Mouse (Mus musculus): ENCODE measurements around the gene Gse1.

The Gse1 gene

DNA sequence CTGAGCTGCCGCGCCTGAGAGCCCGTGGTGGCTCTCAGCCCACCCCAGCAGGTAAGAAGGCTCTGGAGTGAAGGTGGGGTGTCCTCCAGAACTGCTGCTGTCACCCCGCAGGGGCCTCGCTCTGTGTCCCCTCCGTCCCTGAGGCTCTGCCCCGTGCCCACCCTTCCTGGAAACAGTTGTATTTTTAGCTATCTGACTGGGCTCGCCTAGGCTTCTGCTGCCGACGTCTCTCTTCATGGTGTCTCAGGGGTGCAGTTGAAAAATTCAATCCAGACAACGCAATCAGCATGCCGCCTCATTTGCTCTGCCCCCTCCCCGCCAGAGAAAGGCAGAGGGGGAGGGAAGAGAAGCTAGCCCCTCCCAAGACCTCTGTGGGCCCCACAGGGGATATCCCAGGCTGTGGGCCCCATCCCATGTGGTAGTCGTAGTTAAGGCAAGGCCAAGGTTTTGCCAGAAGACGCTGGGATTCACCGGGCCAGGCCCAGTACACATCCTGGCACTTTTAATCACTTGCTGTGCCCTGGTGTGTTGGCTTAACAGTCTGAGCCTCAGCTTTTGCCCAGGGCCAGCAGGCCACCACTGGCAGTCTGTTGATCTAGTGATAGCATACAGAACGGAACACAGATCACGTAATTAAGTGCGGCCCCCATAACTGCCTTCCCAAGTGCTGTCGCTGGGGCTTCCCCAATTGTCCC is 328.1 kb downstream of the Gse1 start:
- DNase-seq (ENCODE audit: low read depth): no peak

DNA sequence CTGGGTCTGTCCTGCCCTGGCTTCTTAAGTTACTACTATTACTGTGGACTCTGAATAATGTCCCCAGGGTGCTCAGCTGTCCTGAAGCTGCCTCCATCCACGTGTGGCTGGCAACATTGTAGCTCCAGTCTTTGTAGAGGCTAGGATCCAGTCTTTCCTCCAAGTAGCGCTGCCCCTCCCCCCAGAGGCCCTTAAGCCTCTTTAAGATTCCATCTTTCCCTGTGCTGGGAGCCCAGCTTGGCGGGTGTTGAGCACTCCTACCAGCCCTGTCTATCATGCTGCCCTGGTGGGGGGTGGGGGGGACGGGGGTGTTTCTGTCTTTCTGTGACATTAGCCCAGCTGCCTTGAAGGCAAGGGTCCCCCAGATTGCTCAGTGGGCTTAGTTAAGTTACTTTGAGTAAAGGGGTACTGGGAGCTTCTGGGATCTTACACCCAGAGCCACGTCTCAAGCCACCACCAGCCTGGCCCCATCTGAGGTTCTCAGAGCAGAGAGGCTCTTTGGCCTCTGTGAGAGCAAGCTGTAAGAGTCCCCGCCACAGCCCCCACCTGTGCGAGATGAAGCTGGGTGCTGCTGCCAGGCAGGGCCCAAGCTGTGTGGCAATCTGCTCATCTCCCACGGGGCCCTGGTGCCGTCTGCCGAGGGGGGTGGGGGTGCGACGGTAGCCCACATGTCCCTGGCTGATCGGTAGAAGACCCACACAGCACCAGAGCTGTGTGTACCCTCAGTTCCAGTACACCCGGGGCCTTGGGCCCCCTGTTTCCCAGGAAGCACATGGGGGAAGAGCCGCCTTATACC is 329.1 kb downstream of the Gse1 start:
- no peak for DNase-seq (ENCODE audit: low read depth)

DNA sequence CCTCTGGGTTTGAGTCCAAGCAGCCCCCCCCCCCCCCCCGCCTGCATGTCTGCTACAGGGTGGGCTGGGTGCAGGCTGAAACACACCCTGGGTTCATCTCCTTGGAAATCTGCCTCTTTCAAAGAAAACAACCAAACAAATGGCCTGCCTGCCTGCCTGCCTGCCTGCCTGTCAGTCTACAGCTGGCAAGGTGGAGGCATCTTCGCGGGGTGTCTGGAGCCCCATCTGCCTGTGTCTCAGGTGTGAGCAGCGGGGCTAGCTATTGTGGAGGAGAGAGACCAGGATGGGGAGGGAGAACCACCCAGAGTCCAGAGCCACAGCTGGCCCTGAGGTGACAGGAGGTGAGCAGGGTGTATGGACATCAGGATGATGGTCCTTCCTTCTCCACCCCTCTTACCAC is 329.9 kb downstream of the Gse1 start:
- DNase-seq (ENCODE audit: low read depth): no peak

DNA sequence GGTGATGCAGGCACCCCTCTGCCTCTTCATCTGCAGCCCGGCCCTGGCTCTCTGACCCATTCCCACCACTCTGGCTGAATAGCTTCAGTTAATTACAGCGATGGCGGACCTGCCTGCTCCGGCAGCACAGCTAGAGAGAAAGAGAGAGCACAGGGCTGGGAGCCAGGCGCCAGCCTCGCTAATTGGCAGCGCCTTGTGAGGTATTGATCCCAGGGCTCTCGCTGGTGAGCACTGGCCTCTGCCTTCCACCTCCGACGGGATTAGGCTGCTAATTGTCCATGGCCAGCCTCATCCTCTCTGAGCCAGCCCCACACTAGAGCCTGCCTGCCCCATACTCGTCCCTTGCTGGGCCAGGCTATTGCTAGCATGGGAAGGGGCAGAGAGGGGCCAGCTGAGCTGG is 331.4 kb downstream of the Gse1 start:
- DNase-seq (ENCODE audit: low read depth): no peak

DNA sequence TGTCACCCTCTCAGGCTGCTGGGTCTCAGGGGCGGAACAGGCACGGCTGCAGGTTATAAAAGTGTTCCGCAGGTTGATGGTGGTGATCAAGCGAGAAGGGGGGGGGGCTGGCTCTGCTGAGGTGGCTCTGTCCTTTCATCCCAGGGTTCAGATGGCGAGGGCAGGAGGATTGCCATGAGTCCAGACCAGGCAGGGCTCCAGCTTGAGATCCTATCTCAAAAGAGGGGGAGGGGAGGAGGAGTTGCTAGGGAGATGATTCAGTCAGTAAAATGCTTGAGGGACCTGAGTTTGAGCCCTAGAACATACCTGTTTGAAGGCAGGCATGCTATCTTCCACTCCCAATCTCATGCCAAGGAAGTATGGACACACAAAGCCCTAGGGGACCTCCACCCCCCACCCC is 332.3 kb downstream of the Gse1 start:
- DNase-seq (ENCODE audit: low read depth): no peak

DNA sequence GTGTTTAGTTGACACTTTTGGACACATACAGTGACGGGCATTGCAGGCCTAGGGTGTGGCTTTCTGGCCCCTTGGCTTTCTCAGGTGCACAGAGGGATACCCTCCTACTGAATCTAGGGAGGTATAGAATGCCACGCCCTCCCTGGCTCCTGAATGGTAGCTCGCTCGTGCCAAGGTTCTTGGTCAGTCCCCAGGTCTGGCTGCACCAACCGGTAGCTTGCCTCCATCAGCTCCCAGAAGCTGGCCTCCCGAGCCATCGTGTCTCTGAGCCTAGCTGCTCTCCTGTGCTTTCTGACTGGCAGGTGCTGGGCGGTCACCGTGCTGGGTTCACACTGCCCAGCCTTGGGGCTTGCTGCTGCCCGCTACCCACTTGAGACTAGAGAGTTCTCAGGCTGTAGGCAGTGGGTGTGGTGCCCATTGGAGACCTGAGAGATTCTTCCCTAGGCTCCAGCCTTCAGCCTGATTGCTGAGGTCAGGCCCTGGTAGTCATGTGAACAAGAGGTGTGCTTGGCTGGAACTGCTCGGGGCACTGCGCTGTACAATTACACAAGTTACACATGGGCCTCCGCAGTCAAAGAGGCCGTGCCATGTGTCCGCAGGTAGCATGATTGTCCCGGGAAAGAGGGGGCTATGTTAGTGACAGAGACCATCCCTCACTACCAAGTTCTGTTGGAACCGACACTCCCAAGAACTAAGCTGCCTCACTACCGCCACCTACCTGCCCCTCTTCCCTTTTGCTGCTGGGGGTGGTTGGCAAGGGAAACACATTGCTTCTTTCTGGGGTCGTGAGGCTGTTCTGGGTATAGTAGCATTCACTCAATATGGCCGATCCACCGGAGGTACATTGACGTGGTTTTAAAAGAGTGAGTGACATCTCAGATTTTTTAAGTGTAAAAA is 333.5 kb downstream of the Gse1 start:
- DNase-seq (ENCODE audit: low read depth): peak; percentile 39

DNA sequence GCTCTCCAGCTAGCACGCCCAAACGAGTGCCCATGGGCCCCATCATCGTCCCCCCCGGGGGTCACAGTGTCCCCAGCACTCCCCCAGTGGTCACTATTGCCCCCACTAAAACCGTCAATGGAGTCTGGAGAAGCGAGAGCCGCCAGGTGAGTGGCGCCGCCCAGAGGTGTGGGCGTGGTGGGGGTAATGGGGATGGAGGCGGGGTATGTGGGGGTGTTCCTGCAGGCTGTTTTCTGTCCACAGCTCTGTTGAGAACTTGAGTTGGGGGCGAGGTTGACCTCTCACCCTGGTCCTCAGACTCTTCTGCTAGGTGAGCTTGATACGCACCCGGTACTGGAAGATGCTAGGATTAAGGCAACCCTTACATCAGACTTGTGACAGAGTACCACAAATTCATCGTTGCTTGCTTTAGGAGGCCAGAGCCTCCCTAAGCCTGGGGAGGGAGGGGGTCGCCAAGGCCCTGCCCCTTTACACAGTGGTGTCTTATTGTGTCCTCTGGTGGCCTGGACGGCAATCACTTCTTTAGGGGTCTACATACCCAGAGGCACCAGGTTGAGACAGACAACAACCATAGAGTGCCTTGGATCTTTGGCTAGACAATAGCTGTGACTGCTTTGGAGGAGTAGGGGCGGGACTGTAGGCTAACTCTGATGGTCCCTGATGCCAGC is 334.6 kb downstream of the Gse1 start:
- DNase-seq (ENCODE audit: low read depth): no peak

DNA sequence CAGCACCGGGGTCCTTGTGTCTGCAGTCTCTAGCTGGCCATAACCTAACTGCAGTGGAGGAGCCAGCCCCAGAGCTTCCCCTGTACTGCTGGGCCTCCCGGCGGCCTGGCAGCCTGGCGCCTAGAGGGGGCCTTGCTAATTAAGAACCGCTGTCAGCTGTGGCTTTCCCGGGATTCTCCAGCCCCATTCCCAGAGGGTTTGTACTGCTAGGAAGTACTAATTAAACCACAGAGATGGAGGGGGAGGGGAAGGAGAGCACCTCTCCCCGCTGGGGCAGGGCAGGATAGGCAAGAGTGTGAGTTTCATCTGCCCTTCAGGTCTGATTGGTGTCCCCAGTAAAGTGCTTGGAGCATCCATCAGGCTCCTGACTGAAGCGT is 335.1 kb downstream of the Gse1 start:
- no peak for DNase-seq (ENCODE audit: low read depth)

DNA sequence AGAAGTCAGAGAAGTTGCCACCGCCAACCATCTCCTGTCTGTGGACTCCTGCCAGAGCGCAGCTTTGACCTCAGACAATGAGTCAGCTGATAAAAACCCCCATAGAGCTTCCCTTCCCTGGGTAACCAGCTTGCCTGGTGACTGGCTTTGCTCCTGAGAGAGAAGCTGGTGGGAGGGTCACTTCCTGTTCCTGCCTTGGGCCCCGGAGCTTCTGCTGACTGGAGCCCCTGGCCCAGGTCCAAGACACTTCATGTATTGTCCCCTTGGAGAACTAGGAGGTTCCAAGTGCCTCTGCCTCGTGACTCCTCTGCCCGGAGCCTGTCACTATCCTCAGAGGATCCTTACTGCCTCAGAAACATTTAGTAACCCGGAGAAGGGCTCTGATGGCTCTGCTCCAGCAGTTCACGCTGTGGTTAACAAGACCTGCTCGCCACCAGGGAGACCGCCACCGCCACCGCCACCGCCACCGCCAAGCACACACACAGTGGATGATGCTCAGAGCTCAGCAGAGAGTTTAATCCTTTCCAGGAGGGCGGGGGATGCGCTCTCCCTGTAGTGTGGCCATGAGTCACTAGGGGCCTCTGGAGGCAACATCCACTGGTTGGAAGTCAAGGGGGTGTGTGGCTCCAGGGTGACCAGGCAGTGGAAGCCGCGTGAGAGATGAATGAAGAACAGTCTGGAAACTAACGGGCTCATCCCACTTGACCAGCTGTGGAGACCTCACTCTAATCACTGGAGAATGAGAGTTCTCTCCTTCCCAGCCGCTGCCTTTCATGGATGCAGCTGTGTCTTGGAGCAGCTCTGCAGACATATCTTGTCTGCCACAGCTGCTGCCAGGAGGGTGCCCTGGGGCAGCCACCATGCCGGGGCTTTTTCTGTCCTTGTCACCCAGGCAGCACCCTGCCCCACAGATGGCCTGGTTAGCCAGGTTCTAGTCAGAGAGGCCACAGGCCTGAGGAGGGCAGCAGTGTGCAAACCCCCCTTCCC is 335.9 kb downstream of the Gse1 start:
- DNase-seq (ENCODE audit: low read depth): peak; percentile 41

DNA sequence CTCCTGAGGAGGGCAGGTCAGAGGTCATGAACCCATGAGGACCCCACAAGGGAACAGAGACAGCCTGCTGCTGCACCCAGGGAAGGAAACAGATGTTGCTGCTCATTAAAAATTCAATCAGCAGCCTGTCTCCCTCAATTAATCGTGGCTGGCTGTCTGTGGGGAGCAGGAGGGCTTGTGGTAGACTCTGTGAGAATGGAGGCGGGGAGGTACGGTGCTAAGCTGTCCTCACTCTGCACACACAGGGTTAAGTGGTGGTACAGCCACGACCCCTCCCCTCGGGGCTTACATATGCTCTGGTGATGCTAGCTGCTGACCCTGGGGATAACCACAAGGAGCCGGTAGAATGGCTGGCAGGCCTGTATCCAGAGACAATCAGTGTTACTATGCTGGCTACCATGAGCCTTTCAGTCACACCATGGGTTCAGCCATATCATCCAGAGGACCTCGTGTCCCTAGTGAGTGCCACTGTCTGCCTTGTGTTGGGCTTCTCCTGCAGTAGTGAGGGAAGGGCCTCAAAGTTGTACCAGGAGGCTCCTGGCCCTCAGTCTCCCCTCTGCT is 337.0 kb downstream of the Gse1 start:
- no peak for DNase-seq (ENCODE audit: low read depth)

DNA sequence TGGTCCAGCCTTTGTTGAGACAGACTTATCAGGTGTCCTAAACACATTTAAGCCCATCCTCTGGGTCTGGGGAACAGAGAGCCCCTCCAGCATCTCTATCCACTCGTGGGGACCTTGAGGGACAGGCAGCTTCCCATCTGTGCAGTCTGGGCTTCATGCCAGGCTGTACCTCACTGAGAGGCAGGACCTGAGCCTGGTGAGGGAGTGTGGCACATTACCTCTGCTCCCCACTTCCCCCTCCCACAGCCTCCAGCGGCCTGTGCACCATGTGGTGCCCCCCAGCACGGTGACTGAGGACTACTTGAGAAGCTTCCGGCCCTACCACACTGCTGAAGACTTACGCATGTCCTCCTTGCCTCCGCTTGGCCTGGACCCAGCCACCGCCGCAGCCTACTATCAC is 338.4 kb downstream of the Gse1 start:
- DNase-seq (ENCODE audit: low read depth): no peak

DNA sequence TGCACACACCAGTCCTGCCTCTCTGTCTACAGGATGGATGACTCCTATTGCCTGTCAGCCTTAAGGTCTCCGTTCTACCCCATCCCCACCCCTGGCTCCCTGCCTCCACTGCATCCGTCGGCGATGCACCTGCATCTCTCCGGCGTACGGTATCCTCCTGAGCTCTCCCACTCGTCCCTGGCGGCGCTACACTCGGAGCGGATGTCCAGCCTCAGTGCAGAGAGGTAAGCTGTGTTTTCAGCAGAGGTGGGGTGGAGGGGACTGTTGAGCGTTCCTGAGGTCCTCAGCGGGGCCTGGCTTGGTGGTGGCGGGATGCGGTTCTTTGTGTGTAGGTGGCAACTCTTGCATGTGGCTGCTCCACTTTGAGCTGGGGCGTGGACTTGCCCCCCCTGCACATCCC is 339.5 kb downstream of the Gse1 start:
- no peak for DNase-seq (ENCODE audit: low read depth)

DNA sequence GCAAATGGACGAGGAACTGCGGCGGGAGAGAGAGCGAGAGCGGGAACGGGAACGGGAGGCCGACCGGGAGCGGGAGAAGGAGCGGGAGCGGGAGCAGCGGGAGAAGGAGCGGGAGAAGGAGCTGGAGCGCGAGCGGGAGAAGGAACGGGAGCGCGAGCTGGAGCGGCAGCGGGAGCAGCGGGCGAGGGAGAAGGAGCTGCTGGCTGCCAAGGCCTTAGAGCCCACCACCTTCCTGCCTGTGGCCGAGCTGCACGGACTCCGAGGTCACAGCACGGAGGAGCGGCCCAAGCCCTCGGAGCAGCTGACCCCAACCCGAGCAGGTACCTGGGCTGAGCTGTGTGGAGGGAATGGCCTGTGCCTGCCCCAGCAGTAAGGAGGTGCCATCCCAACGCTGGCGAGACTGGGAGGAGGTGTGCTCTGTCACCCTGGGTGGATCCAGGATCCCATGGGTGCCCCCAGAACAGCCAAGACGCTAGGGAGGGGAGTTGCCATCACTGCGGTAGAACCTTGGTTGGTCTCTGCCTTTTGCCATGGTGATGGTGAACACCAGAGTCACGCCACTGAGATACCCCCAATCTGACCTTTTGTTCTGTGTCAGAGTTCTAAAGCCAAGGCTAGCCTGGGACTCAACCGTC is 340.0 kb downstream of the Gse1 start:
- DNase-seq (ENCODE audit: low read depth): no peak

DNA sequence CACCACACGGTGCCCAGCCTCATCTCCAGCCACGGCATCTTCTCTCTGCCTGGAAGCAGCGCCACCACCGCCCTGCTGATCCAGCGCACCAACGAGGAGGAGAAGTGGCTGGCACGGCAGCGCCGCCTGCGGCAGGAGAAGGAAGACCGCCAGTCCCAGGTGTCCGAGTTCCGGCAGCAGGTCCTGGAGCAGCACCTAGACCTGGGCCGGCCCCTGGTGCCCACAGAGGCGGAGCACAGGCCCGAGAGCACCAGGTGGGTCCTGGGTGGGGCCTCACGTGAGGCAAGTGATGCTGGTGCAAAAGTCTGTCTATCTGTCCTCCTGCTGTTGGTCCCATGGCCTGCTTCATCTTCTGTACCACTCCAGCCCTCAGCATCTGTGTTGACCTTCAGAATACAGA is 340.9 kb downstream of the Gse1 start:
- DNase-seq (ENCODE audit: low read depth): no peak

DNA sequence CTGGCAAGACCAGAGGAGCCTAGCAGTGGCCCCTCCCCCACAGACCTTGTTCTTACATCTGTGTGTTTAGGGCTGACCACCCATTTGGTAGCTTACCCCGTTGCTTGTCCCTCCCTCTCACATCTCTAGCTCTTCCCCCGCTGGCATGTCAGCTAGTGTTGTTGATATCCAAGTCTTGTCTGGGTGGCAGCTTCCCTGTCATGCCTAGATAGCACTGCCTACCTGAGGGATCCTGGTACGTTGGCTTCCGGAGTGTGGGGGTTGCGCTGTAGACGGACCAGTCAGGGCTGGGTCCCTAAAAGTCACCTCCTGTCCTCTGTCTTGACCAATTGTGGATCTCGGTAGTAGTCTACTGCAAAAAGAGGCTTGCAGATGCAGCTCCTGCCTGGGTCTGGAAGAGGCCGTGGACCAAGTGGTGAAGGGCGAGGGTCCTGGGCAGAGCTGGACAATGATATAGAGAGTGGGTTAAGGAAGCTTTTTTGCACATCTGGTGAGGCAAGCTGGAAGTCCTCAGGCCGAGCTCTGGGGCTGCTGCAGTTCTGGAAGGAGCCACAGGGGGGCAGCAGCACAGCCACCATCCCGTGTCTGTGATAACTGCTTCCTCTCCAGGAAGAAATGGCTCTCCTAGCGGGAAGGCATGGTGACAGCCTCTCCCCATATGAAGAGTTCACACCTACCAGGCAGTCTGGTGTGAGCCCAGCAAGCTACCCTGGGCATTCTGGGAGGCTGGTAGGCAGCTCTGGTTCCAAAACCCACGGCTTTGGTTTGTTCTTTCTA is 341.9 kb downstream of the Gse1 start:
- DNase-seq (ENCODE audit: low read depth): peak; percentile 76

DNA sequence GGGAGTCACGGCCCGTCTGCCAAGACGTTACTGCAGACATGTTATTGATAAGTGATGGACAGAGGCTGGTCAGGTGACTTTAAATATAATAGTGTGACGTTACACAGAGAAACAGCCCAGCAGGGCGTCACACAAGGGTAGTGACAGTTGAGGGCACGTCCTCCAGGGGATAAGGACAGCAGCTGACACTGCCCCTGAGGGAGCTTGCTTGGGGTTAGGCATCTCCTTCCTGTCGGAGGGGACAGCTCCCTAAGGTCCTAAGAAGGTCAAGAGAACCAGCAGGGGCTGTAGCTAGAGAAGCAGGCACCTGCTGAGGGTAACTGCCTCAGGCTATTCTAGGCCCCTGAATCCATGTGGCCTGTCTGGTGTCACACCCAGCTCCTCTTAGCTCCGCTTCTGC is 343.3 kb downstream of the Gse1 start:
- DNase-seq (ENCODE audit: low read depth): no peak

DNA sequence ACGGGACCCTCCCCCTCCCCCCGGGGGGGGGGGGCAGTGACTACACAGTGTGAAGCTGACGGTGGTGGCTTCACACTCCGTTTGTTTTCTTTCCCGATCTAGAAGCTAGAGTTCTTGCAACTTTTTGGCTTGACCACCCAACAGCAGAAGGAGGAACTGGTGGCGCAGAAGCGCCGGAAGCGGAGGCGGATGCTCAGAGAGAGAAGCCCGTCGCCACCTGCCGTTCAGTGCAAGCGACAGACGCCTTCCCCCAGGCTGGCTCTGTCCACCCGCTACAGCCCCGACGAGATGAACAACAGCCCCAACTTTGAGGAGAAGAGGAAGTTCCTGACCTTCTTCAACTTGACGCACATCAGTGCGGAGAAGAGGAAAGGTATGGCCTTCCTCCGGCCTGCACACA is 344.3 kb downstream of the Gse1 start:
- peak; percentile 22 for DNase-seq (ENCODE audit: low read depth)

DNA sequence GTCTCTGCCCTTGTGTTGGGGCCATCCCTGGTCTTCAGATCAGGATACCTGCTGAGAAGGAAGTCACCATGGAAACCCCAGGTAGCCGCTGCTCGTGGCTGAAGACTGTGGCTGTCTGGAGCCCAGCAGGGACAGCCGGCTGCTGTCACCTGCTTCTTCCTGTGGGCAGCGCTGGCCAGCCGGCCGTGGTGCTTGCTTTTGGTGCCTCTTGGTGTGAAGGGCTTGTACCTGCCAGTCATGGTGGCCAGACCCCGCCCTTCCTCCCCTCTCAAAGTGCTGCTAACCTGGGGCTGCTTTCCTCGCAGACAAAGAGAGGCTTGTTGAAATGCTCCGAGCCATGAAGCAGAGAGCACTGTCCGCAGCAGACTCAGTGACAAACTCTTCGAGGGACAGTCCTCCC is 345.6 kb downstream of the Gse1 start:
- no peak for DNase-seq (ENCODE audit: low read depth)

DNA sequence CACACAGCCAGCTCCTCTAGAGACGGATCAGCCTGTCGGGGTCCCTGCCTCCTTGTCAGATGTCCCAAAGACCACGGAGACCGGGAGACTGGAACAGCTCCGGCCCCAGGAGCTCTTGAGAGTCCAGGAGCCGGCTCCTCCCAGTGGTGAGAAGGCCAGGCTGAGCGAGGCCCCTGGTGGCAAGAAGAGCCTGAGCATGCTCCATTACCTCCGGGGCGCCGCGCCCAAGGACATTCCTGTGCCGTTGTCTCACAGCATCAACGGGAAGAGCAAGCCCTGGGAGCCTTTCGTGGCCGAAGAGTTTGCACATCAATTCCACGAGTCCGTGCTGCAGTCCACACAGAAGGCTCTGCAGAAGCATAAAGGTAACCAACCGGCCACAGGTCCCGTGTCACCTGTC is 346.7 kb downstream of the Gse1 start:
- DNase-seq (ENCODE audit: low read depth): no peak
